Mouse (Mus musculus) embryonic facial prominence, embryonic 13.5 days (tissue): ENCODE measurements around the gene Rnf181. TPM values are rescaled to one million over a fixed set of nuclear protein-coding genes. Genes with fewer than 3 reads are reported as not detected.

Source experiments
- ATAC-seq: fragments of 200-750 bp; cut with Nextera tagmentation; 2 replicates; pipeline ENCODE4 v1.8.0; 2017; ENCODE audit warnings: low read depth; ENCODE audit not compliant: insufficient number of reproducible peaks, insufficient read depth, low FRiP score, low TSS enrichment
- H3K27ac ChIP-seq: fragments of 300-500 bp; sonication (generic); 2 replicates; pipeline ENCODE4 v1.5.1; 2015; ENCODE audit warnings: moderate library complexity, mild to moderate bottlenecking, inconsistent platforms
- H3K27me3 ChIP-seq: fragments of 300-500 bp; sonication (generic); 2 replicates; pipeline ENCODE4 v1.6.1; 2015; ENCODE audit warnings: mild to moderate bottlenecking, inconsistent platforms
- H3K36me3 ChIP-seq: fragments of 300-500 bp; sonication (generic); 2 replicates; pipeline ENCODE4 v1.6.1; 2015; ENCODE audit warnings: mild to moderate bottlenecking, inconsistent platforms
- H3K4me1 ChIP-seq: fragments of 300-500 bp; sonication (generic); 2 replicates; pipeline ENCODE4 v1.6.1; 2015; ENCODE audit warnings: inconsistent platforms
- H3K4me2 ChIP-seq: fragments of 300-500 bp; sonication (generic); 2 replicates; pipeline ENCODE4 v1.6.1; 2015; ENCODE audit warnings: moderate library complexity, mild to moderate bottlenecking, inconsistent platforms
- H3K4me3 ChIP-seq: fragments of 300-500 bp; sonication (generic); 2 replicates; pipeline ENCODE4 v1.5.1; 2015; ENCODE audit warnings: mild to moderate bottlenecking, inconsistent platforms
- H3K9ac ChIP-seq: fragments of 300-500 bp; sonication (generic); 2 replicates; pipeline ENCODE4 v1.6.1; 2015; ENCODE audit warnings: mild to moderate bottlenecking, inconsistent platforms
- H3K9me3 ChIP-seq: fragments of 300-500 bp; sonication (generic); 2 replicates; pipeline ENCODE4 v1.6.1; 2016; ENCODE audit warnings: inconsistent platforms
- WGBS: fragments of 180-500 bp; shearing (Covaris S2); methylation state at CpG from one replicate; pipeline ENCODE4 v1.1.7; 2015; ENCODE audit warnings: mixed read lengths; 5-methylcytosine and 5-hydroxymethylcytosine counted together
- polyA plus RNA-seq: library from polyadenylated mRNA; unstranded; fragments of >200 nt; fragmentation: Nextera tagmentation; extraction: Ambion mirVana; gene quantifications from 2 replicates; pipeline ENCODE4 v1.2.1, GENCODE M21; 2015

Gene Rnf181
- polyA plus RNA-seq, result 94.5 and 110 TPM in 2 replicates

- Histone ChIP-seq H3K9ac (no peak within 1 kb of the TSS), H3K9me3 (no peaks in the 10 kb centered on the region), H3K4me3 (no peak within 1 kb of the TSS), H3K4me2 (no peak within 1 kb of the TSS), H3K36me3 (no peaks in the 10 kb centered on the region), H3K4me1 (peaks cover 13% of the 10 kb centered on the region), H3K27me3 (no peaks in the 10 kb centered on the region), H3K27ac (no peak within 1 kb of the TSS)
- no peak for ATAC-seq
- 71% methylated on average over 4 of the region's 4 CpGs for WGBS
Observed at GRCm38 (mm10) chr6:72366844-72367443, at the start of gene Rnf181. Rnf181 (minus strand) TSS chr6:72366956.

- WGBS, result 80% methylated on average over 7 of the region's 7 CpGs
- peak overlapping the region; percentile 77; the same call in 1 of the 2 replicates for H3K4me2 ChIP-seq
- ATAC-seq, result no peak
- peaks cover 24% of the 10 kb centered on the region for H3K4me1 ChIP-seq
- H3K27ac ChIP-seq, result no peak overlapping the region
- H3K9me3 ChIP-seq, result no peaks in the 10 kb centered on the region
- H3K27me3 ChIP-seq, result no peaks in the 10 kb centered on the region
- no peak overlapping the region for H3K4me3 ChIP-seq
- H3K9ac ChIP-seq, result 0 out of 2 replicates have a peak overlapping the region, but pooled peaks have one; percentile 17
- H3K36me3 ChIP-seq, result peaks cover 46% of the 10 kb centered on the region
Observed at GRCm38 (mm10) chr6:72415964-72416772, 49.4 kb upstream of the Rnf181 start.

GRCm38 (mm10) chr6:72415181-72415580 lies 48.4 kb upstream of the Rnf181 start:
- Histone ChIP-seq H3K9me3 (no peaks in the 10 kb centered on the region), H3K27me3 (no peaks in the 10 kb centered on the region), H3K4me3 (peak overlapping the region; percentile 86), H3K9ac (peak overlapping the region; percentile 93), H3K4me1 (peaks cover 24% of the 10 kb centered on the region), H3K27ac (no peak overlapping the region), H3K4me2 (peak overlapping the region; percentile 77), H3K36me3 (peaks cover 36% of the 10 kb centered on the region)
- WGBS, result 87% methylated on average over 5 of the region's 5 CpGs
- no peak for ATAC-seq

- ATAC-seq, result peak; percentile 96
Observed at GRCm38 (mm10) chr6:72414076-72414756, 47.5 kb upstream of the Rnf181 start, which contains the start of gene Ggcx. Ggcx (plus strand) TSS chr6:72414308.

GRCm38 (mm10) chr6:72410518-72410917 lies 43.8 kb upstream of the Rnf181 start:
- Histone ChIP-seq H3K36me3 (no peaks in the 10 kb centered on the region), H3K27me3 (no peaks in the 10 kb centered on the region), H3K9me3 (no peaks in the 10 kb centered on the region), H3K4me3 (no peak overlapping the region), H3K4me2 (no peak overlapping the region), H3K9ac (peak overlapping the region; percentile 52), H3K4me1 (peaks cover 15% of the 10 kb centered on the region), H3K27ac (no peak overlapping the region)
- 76% methylated on average over 7 of the region's 7 CpGs for WGBS
- no peak for ATAC-seq

More at GRCm38 (mm10) chr6:72414076-72414756, 47.5 kb upstream of the Rnf181 start, which contains the start of gene Ggcx:
- peak within 1 kb of the TSS; percentile 86 for H3K4me3 ChIP-seq
- H3K36me3 ChIP-seq, result peaks cover 28% of the 10 kb centered on the region
- peak within 1 kb of the TSS; percentile 66 for H3K27ac ChIP-seq
- H3K9me3 ChIP-seq, result no peaks in the 10 kb centered on the region
- peak within 1 kb of the TSS; percentile 93 for H3K9ac ChIP-seq
- 1% methylated on average over 33 of the region's 33 CpGs for WGBS
- H3K27me3 ChIP-seq, result no peaks in the 10 kb centered on the region
- peak within 1 kb of the TSS; percentile 77 for H3K4me2 ChIP-seq
- peaks cover 24% of the 10 kb centered on the region for H3K4me1 ChIP-seq

GRCm38 (mm10) chr6:72410003-72410402 lies 43.2 kb upstream of the Rnf181 start:
- H3K27me3 ChIP-seq, result no peaks in the 10 kb centered on the region
- H3K4me1 ChIP-seq, result peaks cover 10% of the 10 kb centered on the region
- no peak overlapping the region for H3K4me2 ChIP-seq
- WGBS, result 33% methylated on average over 1 of the region's 1 CpGs
- ATAC-seq, result no peak
- H3K27ac ChIP-seq, result no peak overlapping the region
- no peak overlapping the region for H3K9ac ChIP-seq
- H3K9me3 ChIP-seq, result no peaks in the 10 kb centered on the region
- H3K4me3 ChIP-seq, result no peak overlapping the region
- H3K36me3 ChIP-seq, result no peaks in the 10 kb centered on the region

GRCm38 (mm10) chr6:72409567-72409966 lies 42.8 kb upstream of the Rnf181 start:
- Histone ChIP-seq H3K9me3 (no peaks in the 10 kb centered on the region), H3K9ac (no peak overlapping the region), H3K4me2 (no peak overlapping the region), H3K27me3 (no peaks in the 10 kb centered on the region), H3K4me1 (peaks cover 6% of the 10 kb centered on the region), H3K36me3 (no peaks in the 10 kb centered on the region), H3K27ac (no peak overlapping the region), H3K4me3 (no peak overlapping the region)
- WGBS, result 14% methylated on average over 3 of the region's 3 CpGs
- ATAC-seq, result no peak

GRCm38 (mm10) chr6:72407119-72407518 lies 40.4 kb upstream of the Rnf181 start:
- no peaks in the 10 kb centered on the region for H3K36me3 ChIP-seq
- H3K4me1 ChIP-seq, result no peaks in the 10 kb centered on the region
- H3K9ac ChIP-seq, result no peak overlapping the region
- ATAC-seq, result no peak
- WGBS, result 1% methylated on average over 5 of the region's 5 CpGs
- H3K9me3 ChIP-seq, result no peaks in the 10 kb centered on the region
- H3K27me3 ChIP-seq, result no peaks in the 10 kb centered on the region
- H3K4me2 ChIP-seq, result no peak overlapping the region
- H3K27ac ChIP-seq, result no peak overlapping the region
- no peak overlapping the region for H3K4me3 ChIP-seq

GRCm38 (mm10) chr6:72405356-72405755 lies 38.6 kb upstream of the Rnf181 start:
- Histone ChIP-seq H3K4me3 (no peak overlapping the region), H3K9me3 (no peaks in the 10 kb centered on the region), H3K36me3 (no peaks in the 10 kb centered on the region), H3K27me3 (no peaks in the 10 kb centered on the region), H3K4me2 (no peak overlapping the region), H3K4me1 (no peaks in the 10 kb centered on the region), H3K9ac (no peak overlapping the region), H3K27ac (no peak overlapping the region)
- 74% methylated on average over 7 of the region's 7 CpGs for WGBS
- no peak for ATAC-seq

GRCm38 (mm10) chr6:72401875-72402274 lies 35.1 kb upstream of the Rnf181 start:
- Histone ChIP-seq H3K4me1 (no peaks in the 10 kb centered on the region), H3K4me2 (no peak overlapping the region), H3K9me3 (no peaks in the 10 kb centered on the region), H3K27ac (no peak overlapping the region), H3K4me3 (no peak overlapping the region), H3K36me3 (no peaks in the 10 kb centered on the region), H3K9ac (no peak overlapping the region), H3K27me3 (no peaks in the 10 kb centered on the region)
- WGBS, result 18% methylated on average over 7 of the region's 7 CpGs
- ATAC-seq, result no peak

GRCm38 (mm10) chr6:72399967-72400366 lies 33.2 kb upstream of the Rnf181 start:
- H3K27me3 ChIP-seq, result no peaks in the 10 kb centered on the region
- H3K4me1 ChIP-seq, result no peaks in the 10 kb centered on the region
- no peaks in the 10 kb centered on the region for H3K9me3 ChIP-seq
- H3K4me2 ChIP-seq, result no peak overlapping the region
- H3K9ac ChIP-seq, result no peak overlapping the region
- 56% methylated on average over 2 of the region's 2 CpGs for WGBS
- no peak overlapping the region for H3K27ac ChIP-seq
- no peak for ATAC-seq
- no peaks in the 10 kb centered on the region for H3K36me3 ChIP-seq
- no peak overlapping the region for H3K4me3 ChIP-seq
